9 mouse cellular contexts compared by ENCODE assay signal in genomic region chr8:105496439-105497180, GRCm38 (mm10). TPM values are rescaled to one million over a fixed set of nuclear protein-coding genes. Genes with fewer than 3 reads are reported as not detected.
DNase-seq lines count a peak whose midpoint lies in the region; ATAC-seq and TF ChIP-seq lines count a peak whose summit lies in the region.
"Had no signal": no experiment of that assay in that cellular context is flagged by ENCODE, and none has a peak within 500 bp of the region (broad histone marks: within the 10 kb centered on the region; RNA-seq: fewer than 3 reads in every experiment).

TSS of gene Zdhhc1 (minus strand) at chr8:105496902.

- no peaks in the 10 kb centered on the region for H3K9me3 ChIP-seq in heart, embryonic 10.5 days
- H3K9me3 ChIP-seq in kidney, embryonic 15.5 days (replicated peaks), result no peaks in the 10 kb centered on the region
- H3K9me3 ChIP-seq: G1E had no signal

- peak; percentile 85 for ATAC-seq in erythroblast, adult 5-6 weeks (replicated peaks; ENCODE audit: low FRiP score, poor library complexity, severe bottlenecking)
- ATAC-seq in kidney, embryonic 15.5 days (replicated peaks; ENCODE audit: low FRiP score), result peak; percentile 85

- no peaks in the 10 kb centered on the region; the same call in 1 of the 2 replicates for H3K4me1 ChIP-seq in bone marrow, adult 2 months (ENCODE audit: control insufficient read depth, insufficient read depth, low read length)
- H3K4me1 ChIP-seq in heart, embryonic 10.5 days, result peaks cover 13% of the 10 kb centered on the region
- peaks cover 38% of the 10 kb centered on the region for H3K4me1 ChIP-seq in kidney, embryonic 15.5 days

- TF ChIP-seq POLR2A in bone marrow, adult 2 months (IDR thresholded peaks at IDR 0.05; ENCODE audit: borderline replicate concordance, control insufficient read depth, low read depth, low read length), result peak; percentile 47; the same call in 1 of the 2 replicates

- no peaks in the 10 kb centered on the region for H3K36me3 ChIP-seq in heart, embryonic 10.5 days
- H3K36me3 ChIP-seq in kidney, embryonic 15.5 days, result no peaks in the 10 kb centered on the region
- H3K36me3 ChIP-seq: G1E had no signal

- peak within 1 kb of the TSS; percentile 93 for H3K9ac ChIP-seq in kidney, embryonic 15.5 days

- under 1% methylated on average over 68 of the region's 68 CpGs for WGBS in bone marrow, adult 2 months
- WGBS in heart, embryonic 10.5 days, result under 1% methylated on average over 68 of the region's 68 CpGs
- WGBS in kidney, embryonic 15.5 days, result under 1% methylated on average over 68 of the region's 68 CpGs

- H3K27me3 ChIP-seq in heart, embryonic 10.5 days (ENCODE audit: insufficient read depth, poor library complexity, severe bottlenecking), result no peaks in the 10 kb centered on the region
- no peaks in the 10 kb centered on the region for H3K27me3 ChIP-seq in kidney, embryonic 15.5 days

- peak within 1 kb of the TSS; percentile 95 for H3K4me2 ChIP-seq in kidney, embryonic 15.5 days

- peak within 1 kb of the TSS; percentile 83 for H3K4me3 ChIP-seq in bone marrow, adult 2 months (replicated peaks; ENCODE audit: control insufficient read depth, low read depth, low read length)
- peak within 1 kb of the TSS; percentile 80 for H3K4me3 ChIP-seq in heart, embryonic 10.5 days
- peak within 1 kb of the TSS; percentile 89 for H3K4me3 ChIP-seq in kidney, embryonic 15.5 days (replicated peaks)

- peak; percentile 65 for TF ChIP-seq CTCF in bone marrow, adult 2 months (IDR thresholded peaks at IDR 0.05; ENCODE audit: control insufficient read depth, insufficient read depth, low read length)

- peak within 1 kb of the TSS; percentile 33; the same call in 1 of the 2 replicates for H3K27ac ChIP-seq in bone marrow, adult 2 months (ENCODE audit: control insufficient read depth, insufficient read depth, low read depth, low read length, poor library complexity)
- peak within 1 kb of the TSS; percentile 92 for H3K27ac ChIP-seq in heart, embryonic 10.5 days
- peak within 1 kb of the TSS; percentile 91 for H3K27ac ChIP-seq in kidney, embryonic 15.5 days

- DNase-seq in 3T3-L1 (ENCODE audit: low read depth, low spot score) (peak; percentile 81), liver (peak; percentile 80)
- DNase-seq in heart, embryonic 10.5 days (ENCODE audit: low spot score), result peak; percentile 91
- peak; percentile 49 to 65 for DNase-seq in monocyte, adult 2 months (ENCODE audit: low read depth in 1 of 2, low spot score in 2 of 2)
- DNase-seq in spleen, postnatal 14 days (ENCODE audit: low spot score in 2 of 2), result peak; percentile 62 to 81

RNA-seq across cellular contexts. Expression of gene Zdhhc1, which starts in this region (rescaled TPM):
- polyA plus RNA-seq in bone marrow, adult 2 months (2011; ENCODE audit: insufficient read depth, insufficient read length, low replicate concordance, missing spikeins), result 7.3 and 10.1 TPM in 2 replicates
- not detected in 2 replicates for total RNA-seq in erythroblast, adult 5-6 weeks (2015; ENCODE audit: low replicate concordance)
- total RNA-seq in erythroblast, adult 5-6 weeks (2017; ENCODE audit: low replicate concordance), result 0.17 and 0.42 TPM in 2 replicates
- polyA plus RNA-seq in heart, embryonic 10.5 days (2016; fragmentation: Nextera tagmentation; extraction: Ambion mirVana), result 16.1 and 21.6 TPM in 2 replicates
- 39.2 and 43.7 TPM in 2 replicates for polyA plus RNA-seq in kidney, embryonic 15.5 days (2015; fragmentation: Nextera tagmentation; extraction: Ambion mirVana)

Comparison
In these comparisons a context has a peak if more than half of its experiments do, and no peak if none do; other contexts are left out.
1. Peak in every context shown above with its lines: DNase-seq, ATAC-seq, H3K4me3 ChIP-seq and H3K27ac ChIP-seq.
2. Peak in ATAC-seq in erythroblast, adult 5-6 weeks; RNA of the gene not detected or under 1 TPM.
3. H3K27ac ChIP-seq: peak in every context shown above with its lines; median percentile 92 in heart, embryonic 10.5 days; 91 in kidney, embryonic 15.5 days; 33 in bone marrow, adult 2 months.